Mouse (Mus musculus): ENCODE data around the gene Tex36. TPM values are rescaled to one million over a fixed set of nuclear protein-coding genes. Genes with fewer than 3 reads are reported as not detected.

Tex36 gene
- not detected in 2 replicates for polyA plus RNA-seq (2015; fragmentation: Nextera tagmentation; extraction: Ambion mirVana)

GRCm38 (mm10) chr7:133602058-133602457 lies at the start of gene Tex36:
Gene Tex36 (minus strand): TSS chr7:133602158.
- Histone ChIP-seq H3K9me3 (replicated peaks) (no peaks in the 10 kb centered on the region), H3K4me2 (no peak within 1 kb of the TSS), H3K27me3 (no peaks in the 10 kb centered on the region), H3K4me1 (peaks cover 15% of the 10 kb centered on the region), H3K36me3 (no peaks in the 10 kb centered on the region), H3K27ac (no peak within 1 kb of the TSS), H3K9ac (no peak within 1 kb of the TSS), H3K4me3 (replicated peaks) (no peak within 1 kb of the TSS)
- 73% methylated on average over 2 of the region's 2 CpGs for WGBS
- ATAC-seq (replicated peaks; ENCODE audit: low FRiP score) = no peak

GRCm38 (mm10) chr7:133645716-133646115 lies 43.8 kb upstream of the Tex36 start:
- H3K27me3 ChIP-seq = no peaks in the 10 kb centered on the region
- no peak overlapping the region for H3K4me3 ChIP-seq (replicated peaks)
- no peak overlapping the region for H3K9ac ChIP-seq
- no peak for ATAC-seq (replicated peaks; ENCODE audit: low FRiP score)
- H3K4me2 ChIP-seq = no peak overlapping the region
- 90% methylated on average over 6 of the region's 6 CpGs for WGBS
- no peaks in the 10 kb centered on the region for H3K4me1 ChIP-seq
- no peaks in the 10 kb centered on the region for H3K9me3 ChIP-seq (replicated peaks)
- no peak overlapping the region for H3K27ac ChIP-seq
- H3K36me3 ChIP-seq = peaks cover 96% of the 10 kb centered on the region

GRCm38 (mm10) chr7:133638821-133639220 lies 36.9 kb upstream of the Tex36 start:
- WGBS = 73% methylated on average over 13 of the region's 13 CpGs
- H3K4me1 ChIP-seq = peaks cover 14% of the 10 kb centered on the region
- H3K36me3 ChIP-seq = peaks cover 44% of the 10 kb centered on the region
- H3K4me2 ChIP-seq = peak overlapping the region; percentile 89
- H3K4me3 ChIP-seq (replicated peaks) = peak overlapping the region; percentile 98
- no peak overlapping the region for H3K27ac ChIP-seq
- H3K9ac ChIP-seq = peak overlapping the region; percentile 97
- no peak for ATAC-seq (replicated peaks; ENCODE audit: low FRiP score)
- H3K27me3 ChIP-seq = no peaks in the 10 kb centered on the region
- H3K9me3 ChIP-seq (replicated peaks) = no peaks in the 10 kb centered on the region

GRCm38 (mm10) chr7:133638306-133638705 lies 36.3 kb upstream of the Tex36 start:
- H3K9ac ChIP-seq = peak overlapping the region; percentile 97

DNA sequence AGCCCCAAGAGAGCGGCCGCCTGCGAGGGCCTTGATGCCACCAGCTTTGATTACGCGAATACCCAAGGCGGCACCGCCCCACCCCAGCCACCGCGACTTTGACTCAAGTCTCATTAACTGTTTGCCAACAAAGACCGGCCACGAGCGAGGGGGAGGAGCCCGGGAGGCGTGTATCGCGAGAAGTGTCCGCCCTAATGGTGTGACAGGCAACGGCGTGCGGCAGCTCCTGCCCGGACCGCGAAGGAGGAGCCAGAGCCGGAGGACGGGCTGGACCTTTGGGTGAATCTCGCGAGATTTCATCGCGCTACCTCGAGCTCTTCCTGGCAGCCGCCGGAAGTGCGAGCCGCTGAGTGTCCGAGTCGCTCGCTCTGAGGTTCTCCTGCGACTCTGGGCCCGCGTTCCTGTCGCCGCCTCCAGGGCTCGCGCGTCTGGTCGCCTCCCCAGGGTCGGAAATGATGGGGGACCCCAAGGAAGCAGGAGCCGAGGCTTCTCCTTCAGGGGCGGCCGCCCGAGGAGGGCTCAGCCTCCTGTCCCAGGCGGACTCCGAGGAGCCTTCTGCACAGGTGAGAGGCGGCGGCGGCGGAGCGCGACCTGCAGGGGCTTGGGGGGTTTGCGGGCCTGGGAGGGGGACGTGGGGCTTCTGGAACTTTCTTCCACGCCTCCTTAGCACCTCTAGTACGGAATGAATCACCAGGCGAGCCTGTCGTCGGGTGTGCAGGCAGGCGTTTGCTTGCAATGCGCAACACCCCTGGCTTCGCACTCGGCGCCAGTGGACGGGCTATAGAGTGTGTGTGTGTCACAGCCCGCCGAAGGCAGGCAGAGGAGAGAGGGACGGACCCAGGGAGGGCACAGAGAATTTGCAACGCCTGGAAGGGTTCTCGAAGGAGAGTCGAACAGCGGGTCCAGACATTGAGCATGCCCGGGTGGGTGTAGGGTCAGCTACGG lies 35.7 kb upstream of the Tex36 start, which contains the start of gene Edrf1:
Gene Edrf1, plus strand, starts transcription at position 183 of the 945 bp plus-strand sequence.
- H3K36me3 ChIP-seq = peaks cover 32% of the 10 kb centered on the region
- H3K4me3 ChIP-seq (replicated peaks) = peak within 1 kb of the TSS; percentile 98
- H3K4me2 ChIP-seq = peak within 1 kb of the TSS; percentile 89
- H3K27me3 ChIP-seq = no peaks in the 10 kb centered on the region
- peak; percentile 98 for ATAC-seq (replicated peaks; ENCODE audit: low FRiP score)
- H3K27ac ChIP-seq = peak within 1 kb of the TSS; percentile 96
- H3K4me1 ChIP-seq = peaks cover 14% of the 10 kb centered on the region
- H3K9ac ChIP-seq = peak within 1 kb of the TSS; percentile 97
- H3K9me3 ChIP-seq (replicated peaks) = no peaks in the 10 kb centered on the region
- under 1% methylated on average over 81 of the region's 81 CpGs for WGBS

More at GRCm38 (mm10) chr7:133638306-133638705, 36.3 kb upstream of the Tex36 start:
- peak overlapping the region; percentile 89 for H3K4me2 ChIP-seq
- H3K9me3 ChIP-seq (replicated peaks) = no peaks in the 10 kb centered on the region
- peaks cover 14% of the 10 kb centered on the region for H3K4me1 ChIP-seq
- no peaks in the 10 kb centered on the region for H3K27me3 ChIP-seq
- peaks cover 39% of the 10 kb centered on the region for H3K36me3 ChIP-seq
- H3K27ac ChIP-seq = peak overlapping the region; percentile 96
- ATAC-seq (replicated peaks; ENCODE audit: low FRiP score) = no peak
- peak overlapping the region; percentile 98 for H3K4me3 ChIP-seq (replicated peaks)
- WGBS = 7% methylated on average over 13 of the region's 13 CpGs

GRCm38 (mm10) chr7:133636738-133637352 lies 34.9 kb upstream of the Tex36 start:
- Histone ChIP-seq H3K27ac (peak overlapping the region; percentile 96), H3K9ac (peak overlapping the region; percentile 82), H3K36me3 (peaks cover 24% of the 10 kb centered on the region), H3K27me3 (no peaks in the 10 kb centered on the region), H3K4me1 (peaks cover 14% of the 10 kb centered on the region), H3K4me3 (replicated peaks) (peak overlapping the region; percentile 98), H3K9me3 (replicated peaks) (no peaks in the 10 kb centered on the region), H3K4me2 (peak overlapping the region; percentile 89)
- ATAC-seq (replicated peaks; ENCODE audit: low FRiP score) = no peak
- 2% methylated on average over 21 of the region's 21 CpGs for WGBS

DNA sequence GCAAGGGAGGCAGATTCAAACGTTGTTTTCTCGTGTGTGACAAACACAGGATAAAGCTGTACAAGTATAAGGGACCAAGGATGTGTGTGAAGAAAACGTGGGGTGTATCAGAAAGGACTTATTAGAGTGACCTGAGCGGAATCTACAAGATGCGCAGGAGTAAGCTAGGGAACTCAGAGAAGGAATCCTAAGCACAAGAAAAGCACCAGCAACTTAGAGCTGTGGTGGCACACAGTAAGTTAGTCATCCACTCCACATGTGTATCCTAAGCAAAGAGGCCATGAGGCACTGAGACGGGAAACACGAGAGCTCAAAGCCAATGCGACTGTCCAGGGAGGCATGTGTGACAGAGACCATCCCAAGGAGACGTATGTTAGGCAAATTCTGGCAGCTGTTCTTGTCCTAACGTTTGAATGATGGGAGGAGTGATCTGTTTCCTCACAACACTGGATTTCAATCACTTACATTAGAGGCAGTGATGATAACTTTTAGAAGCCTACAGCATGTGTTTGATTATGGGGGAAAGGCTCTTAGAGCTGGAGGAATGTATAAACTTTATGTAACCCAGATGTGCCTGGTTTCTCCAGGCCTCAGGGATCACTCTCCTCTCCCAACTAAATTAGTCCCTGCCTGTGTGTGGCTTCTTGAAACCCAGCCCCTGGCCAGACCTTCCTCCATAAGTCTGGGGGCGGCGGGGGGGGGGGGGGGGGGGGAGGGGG lies 33.1 kb upstream of the Tex36 start:
- no peak overlapping the region for H3K27ac ChIP-seq
- H3K4me2 ChIP-seq = no peak overlapping the region
- peaks cover 14% of the 10 kb centered on the region for H3K4me1 ChIP-seq
- no peaks in the 10 kb centered on the region for H3K9me3 ChIP-seq (replicated peaks)
- H3K27me3 ChIP-seq = no peaks in the 10 kb centered on the region
- no peak overlapping the region for H3K4me3 ChIP-seq (replicated peaks)
- no peak for ATAC-seq (replicated peaks; ENCODE audit: low FRiP score)
- H3K36me3 ChIP-seq = peaks cover 10% of the 10 kb centered on the region
- 50% methylated on average over 10 of the region's 12 CpGs for WGBS
- no peak overlapping the region for H3K9ac ChIP-seq

DNA sequence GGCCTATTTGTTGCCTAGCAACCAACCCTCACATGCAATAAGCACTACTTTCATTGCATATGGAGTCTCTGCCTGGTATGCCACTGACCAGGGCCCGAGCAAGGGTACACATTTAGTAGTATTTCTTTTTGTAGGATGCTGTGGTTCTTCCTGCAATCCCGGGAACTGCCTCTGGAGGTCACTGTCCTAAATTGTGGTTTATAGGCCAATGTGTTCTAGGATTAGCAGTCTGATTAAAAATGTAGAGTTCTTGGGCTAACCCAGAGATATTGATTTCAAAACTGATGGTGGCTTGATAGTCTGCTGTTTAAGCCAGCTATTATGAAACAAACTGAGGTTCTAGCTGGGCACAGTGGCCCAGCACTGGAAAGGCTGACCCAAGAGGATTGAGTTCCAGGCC lies 30.5 kb upstream of the Tex36 start:
- Histone ChIP-seq H3K9me3 (replicated peaks) (no peaks in the 10 kb centered on the region), H3K9ac (no peak overlapping the region), H3K4me2 (no peak overlapping the region), H3K36me3 (no peaks in the 10 kb centered on the region), H3K4me1 (no peaks in the 10 kb centered on the region), H3K27me3 (no peaks in the 10 kb centered on the region), H3K27ac (no peak overlapping the region), H3K4me3 (replicated peaks) (no peak overlapping the region)
- 25% methylated on average over 2 of the region's 2 CpGs for WGBS
- no peak for ATAC-seq (replicated peaks; ENCODE audit: low FRiP score)

DNA sequence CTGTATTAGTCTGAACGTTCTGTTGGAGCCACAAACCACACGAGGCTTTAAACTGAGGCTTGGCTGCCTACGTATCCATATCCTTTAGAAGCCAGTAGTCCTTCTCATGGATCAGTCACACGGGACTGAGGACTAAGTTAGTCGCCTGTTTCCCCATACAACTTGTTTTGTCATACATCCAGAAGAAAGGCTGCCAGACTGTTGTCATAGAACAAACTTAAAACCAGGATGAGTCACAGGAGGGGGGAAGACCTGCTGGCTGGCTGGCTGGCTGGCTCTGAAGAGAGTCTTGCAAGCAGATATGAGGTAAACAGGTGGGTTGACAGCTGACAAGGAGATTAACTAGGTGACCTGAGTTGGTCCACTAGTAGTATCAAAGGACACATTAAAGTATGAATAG lies 28.9 kb upstream of the Tex36 start:
- no peaks in the 10 kb centered on the region for H3K36me3 ChIP-seq
- H3K4me3 ChIP-seq (replicated peaks) = no peak overlapping the region
- H3K4me1 ChIP-seq = no peaks in the 10 kb centered on the region
- no peak overlapping the region for H3K4me2 ChIP-seq
- H3K9ac ChIP-seq = no peak overlapping the region
- ATAC-seq (replicated peaks; ENCODE audit: low FRiP score) = no peak
- no peaks in the 10 kb centered on the region for H3K9me3 ChIP-seq (replicated peaks)
- 82% methylated on average over 5 of the region's 5 CpGs for WGBS
- no peaks in the 10 kb centered on the region for H3K27me3 ChIP-seq
- no peak overlapping the region for H3K27ac ChIP-seq

DNA sequence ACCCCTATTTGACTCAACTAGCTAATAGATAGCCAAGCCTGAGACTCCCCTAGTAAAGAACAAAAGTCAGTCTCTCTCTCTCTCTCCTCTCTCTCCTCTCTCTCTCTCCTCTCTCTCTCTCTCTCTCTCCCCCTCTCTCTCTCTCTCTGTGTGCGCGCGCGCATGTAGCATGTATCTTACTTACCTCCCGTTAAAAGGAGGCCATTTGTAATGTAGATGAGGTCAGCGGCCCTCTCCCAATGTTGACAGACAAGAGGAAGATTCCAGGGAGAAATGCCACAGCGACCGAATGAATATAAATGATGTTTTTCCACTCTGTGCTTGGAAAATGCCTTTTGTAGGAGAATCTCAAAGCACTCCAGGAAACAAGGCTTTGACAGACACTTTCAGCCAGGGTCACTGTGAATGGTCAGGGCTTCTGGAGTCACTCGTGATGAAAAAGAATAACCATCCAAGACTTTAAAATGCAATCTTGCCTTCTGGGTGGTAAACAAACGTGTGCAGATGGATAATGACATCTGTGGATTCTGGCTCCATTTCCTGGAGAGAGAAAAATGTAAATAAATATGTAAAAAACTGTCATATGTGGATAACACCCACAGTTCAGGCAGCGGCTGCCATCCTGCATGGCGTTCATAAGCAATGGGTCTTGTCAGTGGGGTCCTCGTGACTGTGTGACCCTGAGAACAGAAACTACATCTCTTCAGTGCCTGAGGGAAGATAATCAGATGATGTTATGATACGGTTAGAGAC lies 25.4 kb upstream of the Tex36 start:
- Histone ChIP-seq H3K4me3 (replicated peaks) (no peak overlapping the region), H3K9me3 (replicated peaks) (no peaks in the 10 kb centered on the region), H3K27ac (no peak overlapping the region), H3K36me3 (no peaks in the 10 kb centered on the region), H3K4me1 (no peaks in the 10 kb centered on the region), H3K9ac (no peak overlapping the region), H3K4me2 (no peak overlapping the region), H3K27me3 (no peaks in the 10 kb centered on the region)
- 63% methylated on average over 14 of the region's 14 CpGs for WGBS
- no peak for ATAC-seq (replicated peaks; ENCODE audit: low FRiP score)

- H3K4me1 ChIP-seq = peaks cover 10% of the 10 kb centered on the region; the same call in 1 of the 2 replicates
- no peak overlapping the region for H3K27ac ChIP-seq
- no peaks in the 10 kb centered on the region for H3K9me3 ChIP-seq (replicated peaks)
- H3K4me3 ChIP-seq (replicated peaks) = no peak overlapping the region
- no peaks in the 10 kb centered on the region for H3K36me3 ChIP-seq
- WGBS = 85% methylated on average over 5 of the region's 5 CpGs
- no peak for ATAC-seq (replicated peaks; ENCODE audit: low FRiP score)
- no peaks in the 10 kb centered on the region for H3K27me3 ChIP-seq
- H3K9ac ChIP-seq = no peak overlapping the region
- no peak overlapping the region for H3K4me2 ChIP-seq
Observed at GRCm38 (mm10) chr7:133623226-133623625, 21.3 kb upstream of the Tex36 start.

Data from kidney, embryonic 15.5 days (tissue).